Mouse (Mus musculus) forelimb bud, embryonic 11.5 days (tissue): ENCODE measurements around the gene Lmna.

Experiments used
- DNase-seq: peaks from one replicate; pipeline ENCODE4 v3.0.0-alpha.2; 2012; ENCODE audit warnings: low read depth, low spot score

Lmna gene

DNA sequence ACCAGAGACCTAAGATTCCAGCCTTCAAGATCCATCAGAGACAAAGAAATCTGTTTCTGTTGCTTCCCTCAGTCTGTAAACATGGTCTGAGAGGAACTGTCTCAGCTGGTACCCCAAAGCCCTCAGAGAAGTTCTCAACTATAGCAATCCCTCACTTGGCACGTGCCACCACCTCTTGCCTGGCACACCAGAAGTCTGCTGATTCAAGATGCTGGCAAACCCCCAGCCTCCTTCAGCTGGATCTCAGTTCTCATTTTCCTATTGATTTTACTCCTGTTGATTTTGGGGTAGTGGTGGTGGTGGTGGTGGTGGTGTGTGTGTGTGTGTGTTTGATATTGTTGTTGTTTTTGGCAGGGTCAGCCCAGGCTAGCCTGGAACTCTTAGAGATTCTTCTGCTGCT lies 36.2 kb downstream of the Lmna start:
- no peak for DNase-seq

DNA sequence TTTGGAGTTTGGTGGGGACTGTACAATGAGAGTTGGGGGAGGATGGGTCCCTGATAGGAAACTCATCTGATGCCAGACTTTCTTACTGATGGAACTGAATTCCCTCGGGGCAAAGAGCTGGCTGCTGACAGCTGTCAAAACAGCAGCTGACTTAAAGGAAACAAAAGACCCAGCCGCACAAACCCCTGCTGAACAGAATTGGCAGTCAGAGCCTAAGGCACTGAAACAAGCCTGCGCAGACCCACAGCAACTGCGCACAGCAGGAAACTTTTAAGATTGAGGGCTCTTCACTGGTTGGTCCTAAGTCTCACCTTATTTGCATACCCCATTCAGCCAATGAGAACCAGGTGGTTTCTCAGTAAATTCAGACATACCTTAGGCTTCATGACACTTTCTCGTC lies 36.7 kb downstream of the Lmna start:
- peak; percentile 55 for DNase-seq

DNA sequence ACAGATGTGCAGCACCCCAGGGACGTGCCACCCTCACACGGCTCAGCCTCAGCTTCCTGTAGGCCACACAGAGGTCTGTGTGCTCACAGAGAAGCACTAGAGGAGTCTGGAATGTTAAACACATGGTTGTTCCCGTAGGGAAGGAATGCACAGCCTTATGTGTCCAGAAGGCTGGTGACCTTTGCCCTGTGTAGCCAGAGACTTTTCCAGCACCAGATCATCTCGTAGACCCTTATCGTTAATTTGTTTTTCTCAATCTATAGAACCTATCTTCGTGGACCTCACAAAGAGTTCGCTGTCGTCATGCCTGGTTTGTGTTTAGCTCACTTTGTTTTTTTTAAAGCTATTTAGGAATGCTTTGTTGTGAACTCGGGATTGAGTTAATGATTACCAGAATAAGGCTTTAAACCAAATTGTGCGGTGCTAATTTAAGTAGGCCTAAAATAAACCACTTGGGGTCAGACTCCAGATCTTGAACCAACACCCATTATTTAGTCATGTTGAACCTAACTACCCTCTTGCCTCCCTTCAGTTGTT lies 38.7 kb downstream of the Lmna start:
- DNase-seq, result no peak

DNA sequence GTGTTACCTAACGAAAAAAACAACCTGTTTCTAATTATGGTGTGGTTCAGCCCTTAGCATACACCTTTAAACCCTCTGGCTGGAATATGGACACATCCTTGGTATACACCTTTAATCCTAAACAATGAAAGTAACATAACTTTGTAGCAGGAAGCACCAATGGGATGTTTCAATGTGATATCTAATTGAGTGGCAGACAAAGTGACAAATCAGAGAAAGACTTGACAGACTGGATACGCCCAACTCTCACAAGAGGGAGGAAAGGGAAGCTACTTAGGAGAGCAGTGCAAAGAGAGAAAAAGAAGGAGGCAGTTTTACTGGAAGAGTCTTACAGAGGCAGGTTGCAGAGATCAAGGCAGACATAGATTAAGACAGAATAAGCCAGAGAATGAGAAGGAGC lies 40.3 kb downstream of the Lmna start:
- no peak for DNase-seq

DNA sequence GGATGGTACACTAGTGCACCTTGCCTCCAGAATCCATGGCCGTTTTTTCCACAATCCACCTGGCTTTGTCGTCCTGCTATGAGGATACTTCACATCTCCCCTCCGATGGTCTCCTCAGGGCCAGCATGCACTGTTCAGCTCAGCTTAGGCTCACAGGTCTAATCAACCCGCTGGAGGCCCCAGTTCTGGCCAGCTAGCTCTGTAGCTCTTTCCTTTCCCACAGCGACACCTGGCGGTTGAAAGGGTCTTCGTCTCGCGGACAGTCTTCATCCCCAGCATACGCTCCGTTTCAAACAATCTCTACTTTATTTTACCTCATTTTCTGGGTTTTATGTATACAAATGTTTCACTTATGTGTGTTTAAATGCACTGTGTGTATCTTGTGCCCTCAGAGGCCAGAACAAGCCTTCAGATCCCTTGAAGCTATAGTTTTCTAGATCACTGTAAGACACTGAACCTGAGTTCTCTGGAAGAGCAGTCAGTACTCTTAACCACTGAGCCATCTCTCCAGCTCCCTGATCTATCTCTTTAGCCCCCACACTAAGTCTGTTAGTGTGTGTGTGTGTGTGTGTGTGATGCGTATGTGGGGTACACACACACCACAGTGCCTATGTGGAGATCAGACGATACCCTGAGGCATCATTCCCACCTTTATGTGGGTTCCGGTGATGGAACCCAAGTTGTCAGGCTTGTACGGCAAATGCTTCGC lies 42.5 kb downstream of the Lmna start:
- peak; percentile 88 for DNase-seq

DNA sequence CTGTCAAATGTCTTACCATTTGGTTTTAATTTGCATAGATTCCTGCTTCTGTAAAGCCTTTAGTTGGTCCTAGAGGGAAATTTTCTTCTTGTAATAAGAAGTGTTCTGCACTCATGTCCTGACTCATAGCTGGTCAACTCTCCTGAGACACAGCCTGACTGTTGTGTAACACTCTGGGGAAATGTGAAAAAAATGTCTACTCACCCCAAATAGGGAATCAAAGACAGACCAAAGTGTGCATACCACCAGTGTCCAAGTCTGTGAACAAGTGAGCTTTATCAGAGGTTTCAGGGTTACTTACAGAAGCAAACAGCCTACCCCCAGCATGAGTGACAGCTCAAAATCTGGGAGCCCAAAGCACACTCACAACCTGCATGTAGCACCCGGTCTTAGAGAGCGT lies 44.6 kb downstream of the Lmna start:
- no peak for DNase-seq

DNA sequence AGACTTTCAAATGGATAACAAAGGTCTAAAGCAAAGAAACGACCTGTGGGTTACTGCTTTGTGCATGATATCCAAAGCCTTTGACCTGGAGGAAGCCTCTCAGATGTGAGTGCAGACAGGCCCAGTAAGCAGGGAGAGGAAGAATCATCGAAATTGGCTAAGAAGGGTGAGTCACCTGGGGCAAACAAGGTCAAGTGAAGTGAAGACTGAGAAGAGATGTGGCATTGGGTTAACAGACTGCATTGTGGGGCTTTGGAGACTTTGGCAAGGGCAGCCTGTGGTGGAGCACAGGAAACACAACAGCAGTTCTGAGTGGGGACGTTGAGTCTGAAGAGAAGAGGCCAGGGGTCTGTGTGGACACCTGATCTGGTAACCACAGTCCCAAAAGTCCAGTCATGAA lies 45.3 kb downstream of the Lmna start:
- no peak for DNase-seq

DNA sequence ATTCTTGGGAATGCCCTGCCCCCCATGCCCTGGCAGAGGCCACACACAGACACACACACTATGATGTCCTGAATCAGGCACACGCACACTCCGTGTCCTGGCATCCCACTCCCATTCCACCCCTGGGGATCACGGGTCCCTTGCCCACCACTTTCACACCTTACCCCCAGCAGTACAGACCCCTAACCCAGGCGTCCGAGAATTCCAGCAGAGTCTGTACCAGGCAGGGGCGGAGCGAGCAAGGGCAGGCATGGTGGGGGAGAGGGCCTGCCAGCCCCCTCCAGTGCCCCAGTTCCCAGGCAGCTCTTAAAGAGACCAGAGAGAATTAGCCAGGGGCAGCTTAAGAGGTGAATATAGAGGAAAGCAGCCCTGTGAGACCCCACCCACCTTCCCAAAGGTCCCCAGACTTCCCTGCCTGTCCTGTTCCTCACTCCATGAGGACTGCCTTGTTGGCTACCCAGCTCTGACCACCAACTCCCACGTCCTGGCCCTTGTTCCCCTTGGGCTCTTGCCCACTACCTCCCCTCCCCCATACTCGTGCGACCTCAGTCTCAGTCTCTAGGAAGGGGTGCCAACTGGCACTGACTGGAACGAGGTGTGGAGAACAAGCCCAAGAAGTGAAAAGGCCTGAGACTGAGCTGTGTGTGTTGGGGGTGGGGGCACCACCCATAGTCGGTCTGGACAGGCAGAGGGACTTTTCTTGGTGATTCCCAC lies 48.6 kb downstream of the Lmna start, which contains the start of gene Sema4a:
Sema4a (minus strand) TSS at position 200 of the 714 bp plus-strand sequence.
- no peak for DNase-seq

DNA sequence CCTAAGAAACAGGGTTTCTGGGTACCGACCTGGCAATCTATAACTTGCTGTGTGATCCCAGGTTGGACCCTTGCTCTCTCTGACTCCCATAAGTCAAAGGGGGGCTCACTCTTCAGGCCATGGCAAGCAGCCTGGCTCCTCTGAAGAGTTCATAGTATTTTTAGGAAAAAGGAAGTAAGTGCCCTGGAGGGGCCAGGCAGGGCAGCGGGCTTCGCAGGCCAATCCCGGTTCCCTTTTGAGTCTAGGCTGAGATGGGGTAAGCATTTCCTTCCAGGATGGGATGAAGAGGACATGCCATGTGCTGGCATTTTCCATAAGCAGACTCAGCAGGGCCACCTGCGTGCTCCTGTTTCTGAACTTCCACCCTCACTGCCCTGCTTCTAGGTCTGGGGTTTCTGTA lies 49.7 kb downstream of the Lmna start:
- no peak for DNase-seq

DNA sequence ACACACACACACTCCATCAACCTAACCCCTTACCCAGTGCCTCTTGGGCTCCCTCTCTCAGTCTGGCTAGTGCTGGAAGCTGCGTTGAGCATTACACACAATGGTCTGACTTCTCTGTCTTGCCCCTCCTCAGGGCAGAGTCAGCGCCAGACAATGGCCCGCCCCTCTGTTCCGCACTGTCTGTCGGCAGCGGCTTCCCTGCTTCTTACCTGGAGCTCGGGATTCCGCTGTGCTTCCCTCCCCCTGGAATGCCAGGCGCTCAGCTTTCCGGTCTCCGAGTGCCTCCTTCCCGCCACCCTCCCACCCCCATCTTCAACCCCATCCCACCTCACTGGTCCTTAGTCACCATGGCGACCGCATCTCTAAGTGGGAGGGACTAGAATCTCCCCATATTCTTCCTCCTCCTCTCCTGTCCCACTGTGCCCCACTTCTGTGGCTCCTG lies 51.0 kb downstream of the Lmna start:
- DNase-seq, result no peak

DNA sequence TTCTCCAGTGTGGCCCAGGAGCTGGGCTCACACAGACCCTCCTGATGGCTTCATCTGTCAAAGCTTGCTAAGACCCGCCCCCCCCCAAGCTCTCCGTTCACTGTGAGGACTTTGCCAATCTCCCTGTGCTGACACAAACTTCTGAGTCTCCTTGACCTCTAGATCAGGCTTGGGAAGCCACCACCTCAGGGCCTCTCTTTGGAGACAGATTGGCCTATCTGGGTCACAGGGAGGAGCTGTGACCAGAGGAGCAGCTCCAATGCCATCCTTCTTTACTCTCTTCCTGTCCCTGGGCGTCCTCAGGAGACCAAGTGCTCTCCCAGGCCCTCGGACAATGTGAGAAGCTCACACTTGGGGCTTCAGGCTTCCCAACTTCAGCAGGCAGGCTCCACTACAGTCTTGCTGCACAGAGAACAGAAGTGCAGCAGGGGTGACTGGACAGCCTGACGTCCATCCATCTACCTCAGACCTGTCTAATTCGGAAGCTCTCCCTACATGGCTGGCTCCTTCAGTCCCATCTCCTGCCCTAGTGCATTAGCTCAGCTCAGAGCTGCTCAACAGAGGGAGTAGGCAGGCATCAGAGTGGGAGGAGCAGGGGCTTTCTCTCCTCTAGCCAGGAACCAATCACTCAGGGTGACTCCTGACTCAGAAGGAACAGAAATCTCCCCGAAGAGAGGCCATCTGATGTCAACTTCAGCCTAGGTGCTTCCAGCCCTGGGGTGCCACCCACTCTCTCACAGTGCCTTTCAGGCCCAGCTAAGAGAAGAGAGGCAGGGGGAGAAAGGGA lies 52.8 kb downstream of the Lmna start:
- no peak for DNase-seq

DNA sequence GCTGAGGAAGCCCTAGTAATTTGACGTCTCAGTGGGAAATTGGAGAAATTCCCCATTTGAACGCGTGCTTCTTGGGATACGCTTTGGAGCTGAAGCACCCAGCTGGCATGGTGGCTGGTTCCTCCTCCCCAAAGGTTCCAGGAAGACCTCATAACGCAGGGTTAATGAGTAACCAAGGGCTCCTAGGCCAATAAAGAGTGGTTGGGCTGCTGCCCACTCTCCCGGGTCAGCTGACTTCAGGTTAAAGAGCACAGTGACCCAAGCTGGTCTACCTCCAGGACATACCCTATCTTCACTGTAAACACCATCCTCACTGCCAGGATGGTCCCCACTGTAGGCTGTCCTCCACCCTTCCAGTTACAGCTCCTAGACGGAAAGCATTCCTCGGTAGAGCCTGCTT lies 53.4 kb downstream of the Lmna start:
- DNase-seq, result no peak

DNA sequence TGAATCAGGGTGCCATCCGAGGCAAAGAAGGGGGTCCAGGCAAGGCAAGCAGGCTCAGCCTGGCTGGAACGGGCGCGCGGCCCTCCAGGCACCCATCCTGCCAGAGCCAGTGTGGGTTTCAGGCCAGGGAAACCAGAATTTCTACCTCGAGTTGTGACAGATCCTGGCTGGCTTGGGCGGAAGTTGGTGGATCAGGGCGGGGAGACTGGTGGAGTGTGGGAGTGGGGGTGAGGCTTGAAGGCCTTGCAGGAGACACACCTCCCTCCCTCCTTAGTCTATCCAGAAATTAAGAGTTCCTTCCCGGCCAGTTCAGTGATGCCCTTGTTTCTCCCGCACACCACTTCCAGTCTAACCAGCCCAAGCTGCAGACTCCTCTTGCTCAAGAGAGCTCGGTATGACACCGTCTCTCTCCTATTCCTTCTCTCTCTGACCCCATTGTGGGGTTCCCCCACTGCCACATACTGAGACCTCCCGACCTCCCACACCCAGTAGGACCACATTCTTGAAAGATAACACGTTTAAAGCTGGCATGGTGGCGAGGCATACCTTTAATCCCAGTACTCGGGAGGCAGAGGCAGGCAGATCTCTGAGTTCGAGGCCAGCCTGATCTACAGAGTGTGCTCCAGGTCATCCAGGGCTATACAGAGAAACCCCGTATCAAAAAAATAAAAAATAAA lies 54.0 kb downstream of the Lmna start:
- no peak for DNase-seq

DNA sequence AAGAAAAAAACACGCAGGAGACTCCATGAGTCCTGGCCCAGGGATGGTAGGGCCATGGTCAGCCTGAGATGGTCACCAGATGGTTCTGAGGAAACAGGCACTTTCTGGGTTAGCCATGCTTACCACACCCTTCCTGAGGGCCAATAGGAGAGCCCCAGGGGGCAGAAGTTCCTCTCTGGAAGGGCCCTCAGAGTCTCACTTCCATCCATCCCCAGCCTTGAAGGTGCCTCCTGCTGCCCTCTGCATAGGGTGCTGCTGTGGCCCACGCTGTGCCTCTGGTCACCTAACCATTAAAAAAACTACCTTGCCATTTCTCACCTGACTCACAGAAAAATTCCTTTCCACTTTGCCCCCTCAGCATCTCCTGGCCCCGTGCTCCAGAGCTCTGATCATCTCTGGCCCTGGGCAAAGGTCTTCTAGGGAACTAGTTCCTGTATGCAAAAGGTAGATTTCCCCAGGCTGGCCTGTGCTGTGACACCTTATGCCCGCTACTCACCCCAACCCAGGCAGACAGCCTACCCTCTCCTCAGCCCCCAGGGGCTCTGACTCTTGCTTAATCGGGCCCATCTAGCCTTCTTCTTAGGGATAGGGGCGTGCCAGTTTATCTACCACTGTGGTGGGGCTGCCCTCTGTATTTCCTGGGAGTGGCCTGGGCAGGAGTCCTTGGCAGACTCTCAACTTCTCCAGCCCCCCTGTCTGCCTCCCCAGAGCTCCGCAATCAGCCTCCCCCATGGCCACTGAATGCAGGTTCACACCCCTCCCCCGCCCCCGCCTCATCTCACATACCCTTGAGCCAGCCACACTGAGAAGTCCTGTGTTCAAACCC lies 54.8 kb downstream of the Lmna start:
- no peak for DNase-seq

DNA sequence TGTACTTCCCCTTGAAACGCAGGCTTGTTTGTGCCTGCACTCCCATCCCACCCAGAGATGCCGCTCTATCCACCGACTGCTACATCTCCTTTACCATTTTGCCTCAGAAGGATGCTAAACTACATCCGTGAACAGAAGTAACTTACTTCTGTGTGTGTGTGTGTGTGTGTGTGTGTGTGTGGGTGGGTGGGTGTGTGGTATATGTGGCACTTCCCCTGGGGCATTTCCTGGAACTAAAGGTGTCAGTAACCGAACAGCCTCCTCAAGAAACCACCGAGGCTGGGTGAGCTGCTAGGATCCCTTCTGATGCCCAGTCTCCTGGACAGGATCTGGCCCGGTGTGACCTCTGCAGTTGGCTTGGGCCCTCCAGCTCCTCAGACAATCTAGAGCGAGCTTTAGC lies 55.8 kb downstream of the Lmna start:
- DNase-seq, result no peak

DNA sequence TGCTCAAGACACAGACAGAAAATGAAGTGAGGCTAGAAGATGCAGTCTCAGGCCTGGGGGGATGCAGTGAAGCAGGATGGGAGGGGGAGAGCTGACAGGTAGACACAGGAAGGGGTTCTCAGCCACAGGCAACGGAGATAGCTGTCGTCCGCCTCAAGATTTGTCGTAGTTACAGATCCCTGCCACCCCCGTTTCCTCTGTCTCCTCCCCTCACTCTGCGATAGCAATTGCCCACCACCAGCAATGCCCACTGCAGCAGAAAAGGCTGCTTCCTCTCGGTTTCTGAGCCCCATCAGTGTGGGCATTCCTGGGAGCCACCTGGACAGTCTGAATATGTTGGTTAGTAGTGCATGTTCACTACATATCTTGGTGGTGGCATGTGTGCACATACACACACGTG lies 56.4 kb downstream of the Lmna start:
- DNase-seq, result no peak

DNA sequence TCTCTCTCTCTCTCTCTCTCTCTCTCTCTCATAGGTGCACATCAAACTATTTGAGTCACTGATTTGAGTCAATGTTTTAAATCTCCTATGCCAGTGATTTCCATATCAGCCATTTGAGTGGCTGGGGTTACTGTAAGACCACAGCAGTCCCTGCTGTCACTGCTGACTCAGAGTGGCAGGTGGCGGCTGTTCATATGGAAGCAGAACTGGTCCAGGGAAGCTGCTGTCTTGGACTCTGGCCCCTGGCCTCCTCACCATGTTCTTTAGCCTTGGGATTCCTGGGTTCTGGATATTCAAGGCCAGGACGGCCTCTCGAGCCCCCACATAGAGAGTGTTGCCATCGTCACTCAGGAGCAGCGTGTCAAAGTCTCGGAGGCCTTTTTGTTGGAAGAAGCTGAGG lies 57.0 kb downstream of the Lmna start:
- DNase-seq, result no peak

DNA sequence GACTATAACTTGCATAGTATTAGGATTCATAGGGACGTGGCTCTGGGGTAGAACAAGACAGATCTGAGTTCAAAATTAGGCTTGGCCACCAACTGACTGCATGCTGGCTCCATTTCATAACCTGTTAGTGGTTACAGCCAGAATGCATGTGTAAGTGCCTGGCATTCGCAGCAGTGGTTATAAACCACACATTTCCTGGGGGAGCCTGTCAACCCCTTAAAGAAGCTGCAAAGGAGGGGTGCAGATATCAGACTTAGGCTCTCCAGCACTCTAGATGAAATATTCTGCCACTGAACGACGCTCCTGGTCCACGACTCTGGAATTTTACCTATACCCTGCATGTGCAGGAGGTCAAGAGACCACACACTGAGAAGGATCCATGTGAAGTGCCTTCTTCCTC lies 57.5 kb downstream of the Lmna start:
- DNase-seq, result no peak

DNA sequence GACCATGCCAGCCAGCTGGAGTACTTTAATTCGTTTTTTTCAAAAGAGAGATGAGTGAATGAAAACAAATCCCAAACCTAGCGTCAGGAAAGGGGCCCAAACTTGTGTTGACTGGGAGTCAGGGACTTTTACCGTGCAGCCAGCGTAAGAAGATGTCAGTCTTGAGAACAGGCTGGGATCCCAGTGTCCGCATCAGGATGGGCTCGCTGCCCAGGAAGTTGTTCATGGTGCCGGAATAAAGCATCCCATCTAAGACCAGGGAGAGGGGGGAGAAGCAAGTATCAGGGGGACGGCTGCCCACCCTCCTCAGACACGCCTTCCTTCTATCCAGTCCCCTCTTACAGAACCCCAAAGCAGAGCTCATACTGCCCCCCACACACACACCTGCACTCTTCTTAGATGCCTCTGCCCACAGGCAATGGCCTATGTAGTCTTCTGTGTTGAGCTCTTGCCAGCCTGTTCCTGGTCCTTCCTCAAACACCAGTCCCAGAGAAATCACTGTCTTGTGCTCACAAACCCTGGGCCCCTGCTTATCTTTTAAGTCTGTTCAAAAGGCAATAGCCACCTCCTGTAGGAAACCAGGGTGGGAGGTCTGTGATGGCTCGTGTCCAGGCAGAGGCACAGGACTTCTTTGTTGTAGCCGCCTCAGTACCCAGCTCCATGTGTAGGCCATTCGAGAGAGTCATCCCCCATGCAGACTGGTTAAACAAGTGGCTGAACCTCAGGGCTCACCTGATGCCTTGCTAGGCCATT lies 59.2 kb downstream of the Lmna start:
- DNase-seq, result no peak

DNA sequence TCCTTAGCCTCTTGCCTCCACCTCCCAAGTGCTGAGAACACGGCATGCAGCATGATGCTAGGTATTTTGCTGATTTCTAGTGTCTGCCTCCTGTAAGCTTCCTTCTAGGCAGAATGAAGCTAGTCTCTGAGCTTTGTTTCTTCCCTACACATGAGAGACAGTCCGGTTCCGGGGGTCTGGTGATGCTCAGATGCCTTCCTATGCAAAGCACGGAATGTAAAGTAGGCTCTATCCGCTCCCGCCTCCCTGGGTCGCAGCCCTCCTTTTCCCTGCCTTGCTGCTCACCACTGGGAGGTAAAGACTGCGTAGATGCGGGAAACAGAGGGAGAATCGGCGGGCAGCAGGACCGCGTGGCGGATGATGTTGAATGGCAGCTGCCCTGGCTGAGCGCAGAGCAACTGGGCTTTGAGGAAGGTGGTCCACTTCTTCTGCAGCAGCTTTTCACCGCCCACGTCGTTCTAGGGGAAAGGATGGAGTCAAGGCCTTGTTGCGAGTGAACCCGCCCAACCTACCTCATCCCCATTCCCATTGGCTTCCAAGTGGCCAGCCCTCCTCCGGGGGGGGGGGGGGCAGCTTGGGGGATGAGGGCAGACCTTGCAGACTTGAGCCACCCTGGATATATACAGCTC lies 60.2 kb downstream of the Lmna start:
- DNase-seq, result peak; percentile 70
